Mouse (Mus musculus): Measurements from ENCODE around the gene Gm17949.
A peak's percentile ranks its signal among the peaks of the same experiment; 100 is the strongest.

The Gm17949 gene

GRCm38 (mm10) chr17:56990966-56991365 lies 20.3 kb upstream of the Gm17949 start:
- DNase-seq = no peak

GRCm38 (mm10) chr17:56995046-56995445 lies 16.2 kb upstream of the Gm17949 start:
- no peak for DNase-seq

DNA sequence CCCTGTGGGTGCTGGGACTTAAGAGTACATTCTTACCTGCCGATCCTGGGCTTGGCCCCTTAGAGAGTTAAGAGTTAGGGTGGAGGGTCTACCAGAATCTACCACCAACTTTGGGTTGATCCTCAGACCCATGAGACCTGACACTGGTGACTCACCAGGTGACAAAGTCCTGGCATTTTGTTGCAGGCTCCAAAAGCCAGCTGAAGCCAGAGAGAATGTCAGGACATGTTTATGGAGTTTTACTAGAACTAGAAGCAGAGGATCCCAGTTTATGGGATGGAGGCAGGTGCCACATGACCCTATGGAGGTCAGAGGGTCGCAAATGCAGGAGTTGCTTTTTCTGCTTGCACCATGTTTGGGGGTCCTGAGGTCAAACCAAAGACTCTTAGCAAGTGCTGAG lies 14.8 kb upstream of the Gm17949 start:
- DNase-seq = no peak

DNA sequence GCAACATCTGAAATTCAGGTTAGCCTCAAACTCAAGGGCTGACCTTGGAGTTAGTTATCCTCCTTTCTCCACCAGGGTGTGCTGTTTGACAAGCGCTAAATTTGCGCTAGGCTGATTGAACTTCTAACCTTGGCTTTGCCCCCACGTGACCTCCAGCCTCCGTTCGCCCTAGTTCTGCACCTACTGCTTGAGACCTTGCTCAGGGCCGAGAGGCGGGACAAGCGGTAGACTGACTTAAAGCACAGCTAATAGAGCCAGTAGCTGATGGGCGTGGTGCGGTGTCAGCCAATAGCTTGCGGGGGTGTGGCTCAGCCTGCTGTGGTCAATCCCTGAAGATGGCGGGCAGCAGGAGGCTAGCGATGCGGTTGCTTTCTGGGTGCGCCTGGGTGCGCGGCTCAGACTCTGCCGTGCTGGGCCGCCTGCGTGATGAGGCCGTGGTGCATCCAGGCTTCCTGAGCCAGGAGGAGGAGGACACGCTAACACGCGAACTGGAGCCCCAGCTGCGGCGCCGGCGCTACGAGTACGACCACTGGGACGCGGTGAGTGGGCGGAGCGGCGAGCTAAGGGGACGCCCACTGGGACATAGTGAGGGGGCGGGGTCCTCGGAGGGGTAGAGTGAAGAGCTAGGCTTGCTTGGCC lies 14.1 kb upstream of the Gm17949 start, which contains the start of gene Alkbh7:
Gene Alkbh7, plus strand, starts transcription at position 311 of the 639 bp plus-strand sequence.
- peak; percentile 97 for DNase-seq

DNA sequence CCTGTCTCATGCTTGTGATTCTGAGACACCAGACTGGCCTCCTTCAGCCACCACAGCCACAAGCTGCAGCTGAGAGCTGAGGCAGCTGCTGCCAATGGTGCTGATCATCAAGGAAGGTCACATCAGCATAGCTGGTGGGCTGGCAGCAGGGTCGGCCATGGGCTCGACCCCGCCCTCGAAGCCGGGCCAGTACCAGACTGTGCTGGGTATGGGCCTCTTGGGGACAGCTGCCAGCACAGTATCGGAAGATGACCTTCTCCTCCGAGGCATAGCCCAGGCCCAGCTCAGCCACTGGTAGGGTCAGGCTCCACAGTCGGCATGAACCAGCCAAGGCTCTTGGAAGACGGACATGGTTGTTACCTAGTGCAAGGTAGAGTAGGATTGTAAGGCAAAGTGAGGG lies 11.9 kb upstream of the Gm17949 start:
- no peak for DNase-seq

DNA sequence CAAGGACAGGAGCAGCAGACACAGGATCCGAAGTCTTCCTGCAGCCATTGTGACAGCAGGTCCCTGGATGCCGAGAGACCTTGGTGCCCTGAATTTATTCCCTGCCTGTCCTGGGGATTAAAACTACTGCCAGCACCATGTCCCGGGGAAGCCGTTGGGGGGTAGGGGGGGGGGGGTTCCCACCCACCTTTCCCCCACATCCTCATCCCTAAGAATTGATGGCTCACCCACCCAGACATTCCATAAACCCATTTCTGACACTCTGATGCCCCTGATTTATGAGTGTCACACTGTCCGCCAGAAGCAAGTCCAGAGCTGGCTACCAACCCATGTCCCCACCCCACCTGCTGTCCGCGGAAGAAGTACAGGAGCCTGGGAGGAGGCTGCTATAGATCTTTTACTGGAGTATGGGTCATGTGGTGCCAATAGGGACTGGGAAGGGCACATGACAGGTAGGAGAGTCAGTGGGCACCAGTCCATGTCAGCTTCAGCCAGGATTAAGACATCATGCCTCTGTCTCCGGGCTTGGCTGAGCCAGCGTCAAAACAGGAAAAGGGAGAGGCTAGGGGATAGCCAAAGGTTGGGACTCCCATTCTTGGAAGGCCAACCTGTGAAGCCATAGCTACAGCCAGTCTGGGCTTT lies 11.2 kb upstream of the Gm17949 start, which contains the start of gene Pspn:
Gene Pspn, minus strand, starts transcription at position 51 of the 642 bp plus-strand sequence.
- no peak for DNase-seq

DNA sequence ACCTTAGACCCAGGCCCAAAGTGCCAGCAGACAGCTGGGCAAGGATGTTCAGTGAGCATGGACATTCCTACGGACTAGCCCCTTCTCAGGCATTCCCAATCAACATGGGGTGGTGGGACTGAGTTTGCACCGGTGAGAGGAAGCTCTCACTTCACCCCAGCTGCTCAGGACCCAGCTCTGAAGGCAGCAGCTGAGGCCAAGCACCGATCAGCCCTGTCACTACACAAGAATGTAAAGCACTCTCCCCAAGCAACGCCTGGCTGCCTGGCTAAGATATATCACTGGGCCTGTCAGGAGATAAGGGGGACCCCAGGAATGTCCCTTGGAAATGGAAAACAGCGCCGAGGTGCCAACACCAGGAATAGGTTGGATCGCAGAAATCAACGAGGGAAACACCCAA lies 10.0 kb upstream of the Gm17949 start:
- DNase-seq = no peak

DNA sequence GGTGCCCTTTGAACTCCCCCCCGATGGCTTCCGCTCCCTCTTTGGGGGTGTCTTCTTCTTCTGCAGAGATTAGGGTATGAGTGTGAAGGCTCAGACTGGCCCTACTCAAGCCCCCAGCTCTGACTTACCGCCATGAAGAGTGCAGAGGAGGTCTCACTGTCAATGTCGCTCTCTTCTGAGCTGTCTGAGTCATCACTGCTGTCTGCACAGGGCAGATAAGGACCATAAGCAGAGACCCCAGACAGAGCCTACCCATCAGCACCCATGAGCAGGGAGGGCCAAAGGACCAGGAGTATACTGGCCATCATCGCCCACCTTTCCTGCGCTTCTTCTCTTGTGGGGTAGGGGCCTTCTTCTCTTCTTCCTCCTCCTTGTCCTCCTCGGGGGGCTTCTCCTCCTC lies 7.3 kb upstream of the Gm17949 start:
- DNase-seq = no peak

- DNase-seq = no peak
Measured at GRCm38 (mm10) chr17:57007137-57007905, 3.9 kb upstream of the Gm17949 start.

GRCm38 (mm10) chr17:57010911-57011235 lies 396 bp upstream of the Gm17949 start:
- no peak for DNase-seq

GRCm38 (mm10) chr17:57012245-57012795 lies 1.1 kb downstream of the Gm17949 start:
- DNase-seq = no peak

GRCm38 (mm10) chr17:57019693-57020092 lies 8.4 kb downstream of the Gm17949 start:
- DNase-seq = no peak

DNA sequence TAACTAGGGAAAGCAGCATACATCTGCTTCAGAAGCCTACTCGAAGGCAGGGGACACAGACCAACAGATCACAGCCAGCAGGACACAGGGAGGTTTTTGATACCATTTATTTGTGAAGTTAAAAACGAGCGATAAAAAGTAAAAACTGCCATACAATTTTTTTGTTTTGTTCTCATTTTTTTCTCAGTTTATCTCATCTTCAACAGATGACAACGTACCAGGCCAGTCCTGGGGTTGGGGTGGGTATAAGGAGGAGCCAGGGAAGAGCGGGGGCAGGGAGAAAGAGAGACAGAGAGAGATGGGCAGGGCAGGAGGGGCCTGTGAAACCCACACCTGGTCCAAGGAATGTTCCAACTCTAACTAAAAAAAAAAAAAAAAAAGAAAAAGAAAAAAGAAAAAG lies 9.7 kb downstream of the Gm17949 start:
- DNase-seq = no peak

DNA sequence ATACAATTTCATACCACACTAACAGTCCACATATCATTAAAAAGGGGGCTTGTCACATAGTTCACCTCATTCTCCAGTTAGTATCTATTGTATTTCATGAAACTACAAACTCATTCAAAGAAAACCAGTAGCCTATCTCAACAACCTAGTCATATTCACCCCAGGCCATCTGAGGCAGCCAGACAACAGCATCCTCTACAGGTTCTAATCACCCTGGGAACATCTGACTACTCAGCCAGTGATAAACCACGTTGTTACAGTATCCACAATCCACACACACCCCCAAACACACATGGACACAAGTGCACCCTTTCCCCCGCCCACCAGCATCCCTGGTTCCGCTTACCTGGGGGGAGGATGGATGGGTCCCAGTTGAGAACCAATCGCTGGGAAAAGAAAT lies 16.2 kb downstream of the Gm17949 start:
- no peak for DNase-seq

DNA sequence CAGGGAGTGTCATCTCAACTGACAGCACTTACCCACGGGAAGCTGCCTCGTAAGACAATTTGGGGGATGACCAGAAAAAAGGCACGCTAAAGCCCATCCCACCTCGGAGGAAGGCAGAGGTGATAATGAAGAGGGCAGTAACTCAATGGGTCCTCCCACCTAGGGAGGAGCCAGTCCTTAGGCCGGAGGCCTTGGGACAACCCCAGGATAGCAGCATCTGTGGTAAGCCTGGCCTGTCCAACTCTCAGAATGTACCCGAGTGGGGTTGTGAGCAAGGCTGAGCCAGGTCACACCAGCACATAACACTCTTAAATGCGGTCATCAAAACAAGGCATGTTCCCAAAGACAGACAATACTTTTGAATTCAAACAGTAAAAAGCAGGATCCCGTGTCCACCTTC lies 18.4 kb downstream of the Gm17949 start:
- peak; percentile 12 for DNase-seq

GRCm38 (mm10) chr17:57030931-57031660 lies 19.8 kb downstream of the Gm17949 start, which contains the start of gene Khsrp:
Gene Khsrp (minus strand): TSS chr17:57031522.
- DNase-seq = peak; percentile 76

DNA sequence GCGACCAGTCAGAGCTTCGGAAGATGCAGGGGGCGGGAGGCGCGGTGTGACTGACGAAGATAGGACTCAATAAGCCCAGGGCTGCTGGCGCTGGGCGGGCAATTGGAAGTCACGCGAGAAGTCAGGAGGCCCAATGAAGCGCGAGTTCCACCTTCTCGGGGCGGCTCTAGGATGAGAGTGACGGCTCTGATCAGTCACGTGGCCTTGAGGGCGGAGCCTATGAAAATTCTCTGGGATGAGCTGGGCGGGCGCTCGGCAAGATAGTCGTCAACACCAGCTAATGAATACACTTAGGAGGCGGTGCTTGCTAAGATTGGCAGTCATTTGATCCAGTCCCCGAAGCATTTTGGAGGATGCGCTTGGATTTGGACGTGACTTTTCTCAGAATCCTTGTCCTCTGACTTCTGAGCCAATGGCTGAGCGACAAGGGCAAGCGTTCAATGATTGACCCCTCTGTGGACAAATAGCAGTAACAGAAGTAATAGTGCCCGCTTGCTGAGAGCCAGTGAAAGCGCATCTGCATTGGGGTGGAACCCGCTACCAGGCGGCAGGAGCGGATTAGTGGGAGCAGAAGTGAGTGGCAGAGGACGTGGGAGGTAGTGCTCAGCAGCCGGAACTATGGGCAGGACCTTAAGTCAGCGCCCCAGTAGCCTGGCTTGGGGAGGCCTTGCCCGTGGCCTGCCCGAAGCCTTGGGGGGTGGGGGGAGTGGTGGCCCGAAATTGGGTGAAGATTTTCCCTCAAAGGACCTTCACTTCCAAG lies 20.6 kb downstream of the Gm17949 start:
- DNase-seq = peak; percentile 100

DNA sequence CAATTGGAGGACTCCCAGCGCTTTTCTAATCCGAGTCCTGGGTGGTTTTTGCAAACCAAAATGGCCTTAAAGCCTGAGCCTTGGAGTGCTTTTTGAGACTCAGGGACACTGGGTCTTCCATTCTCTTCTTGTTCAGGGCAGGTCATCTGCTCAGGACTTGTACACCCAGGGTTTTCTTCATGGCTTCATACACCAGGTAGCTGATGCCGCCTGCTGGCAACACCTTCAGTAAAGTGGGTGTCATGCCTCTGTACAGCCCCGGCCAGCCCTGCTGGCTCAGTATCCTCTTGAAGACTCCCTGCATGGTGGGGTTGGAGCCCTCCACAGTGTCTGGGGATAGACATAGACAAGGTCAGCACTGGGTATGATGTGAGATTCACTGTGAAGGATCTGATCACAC lies 21.6 kb downstream of the Gm17949 start:
- DNase-seq = no peak

DNA sequence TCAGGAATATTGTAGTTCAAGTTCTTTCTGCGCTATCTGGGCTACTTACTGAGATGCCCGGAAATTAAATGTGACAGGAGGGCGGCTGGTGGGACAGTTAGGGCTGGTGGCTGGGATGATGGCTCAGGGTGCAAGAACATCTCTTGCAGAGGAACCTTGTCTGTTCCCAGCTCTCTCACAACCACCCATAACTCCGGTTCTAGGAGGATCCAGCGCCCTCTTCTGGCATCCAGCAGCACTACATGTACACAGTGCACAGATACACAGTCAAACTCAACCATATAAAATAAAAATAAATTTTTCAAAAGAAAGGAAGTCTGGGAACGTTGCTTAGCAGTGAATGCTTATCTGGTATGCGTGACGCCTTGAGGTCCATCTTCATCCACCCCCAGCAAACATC lies 27.7 kb downstream of the Gm17949 start:
- DNase-seq = no peak

DNA sequence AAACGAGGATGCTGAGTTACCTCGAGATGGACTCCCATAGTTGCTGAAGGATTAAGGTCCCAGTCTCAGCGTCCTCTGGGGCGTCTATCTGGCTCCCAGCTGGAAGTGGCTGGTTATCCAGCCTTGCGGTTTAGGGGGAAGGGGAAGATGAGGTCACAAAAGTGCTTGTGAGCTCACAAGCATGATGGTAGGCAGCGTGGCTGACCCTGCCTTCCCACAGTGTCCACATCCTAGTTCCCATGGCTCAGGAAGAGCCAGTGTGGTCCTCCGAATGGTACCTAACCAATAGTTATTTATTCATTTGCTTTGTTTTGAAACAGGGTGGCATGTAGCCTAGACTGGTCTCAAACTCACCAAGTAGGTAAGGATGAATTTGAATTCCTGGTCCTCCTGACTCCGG lies 30.3 kb downstream of the Gm17949 start, which contains the start of gene Slc25a41:
Gene Slc25a41, minus strand, starts transcription at position 101 of the 400 bp plus-strand sequence.
- DNase-seq = no peak

DNA sequence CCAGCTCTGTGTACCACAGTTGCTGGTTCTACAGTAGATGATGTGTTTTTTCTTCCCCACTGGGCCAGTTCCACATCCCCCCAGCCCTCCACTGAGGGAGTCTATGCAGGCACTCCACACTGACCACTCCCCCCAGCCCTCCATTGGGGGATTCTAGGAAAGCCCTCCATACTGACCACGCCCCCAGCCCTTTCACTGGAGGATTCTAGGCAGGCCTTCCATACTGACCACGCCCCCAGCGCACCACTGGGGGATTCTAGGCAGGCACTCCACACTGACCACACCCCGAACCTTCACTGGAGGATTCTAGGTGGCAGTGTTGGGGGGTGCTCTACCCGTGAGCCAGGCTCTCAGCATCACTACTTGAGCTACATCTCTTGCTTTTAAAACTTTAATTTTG lies 36.1 kb downstream of the Gm17949 start:
- peak; percentile 49 for DNase-seq

GRCm38 (mm10) chr17:57048816-57049215 lies 37.5 kb downstream of the Gm17949 start:
- DNase-seq = no peak

Data from embryo, embryonic 11 days (tissue).